Mouse (Mus musculus): ENCODE measurements at regions not wholly inside any gene's neighbourhood (a gene's known extent, or its start where the extent isn't known, plus 50 kb on each side); places are given as distances from the start of the nearest gene placed in this dataset.

GRCm38 (mm10) chr1:105083551-105084103 is 272.9 kb downstream of the Rnf152 start:
- TF ChIP-seq CTCF (IDR thresholded peaks at IDR 0.05; ENCODE audit: extremely low read depth, insufficient read depth, insufficient read length, insufficient replicate concordance) (no peak), POLR2A (IDR thresholded peaks at IDR 0.05; ENCODE audit: low read depth, low read length) (no peak)

Data from spleen, adult 2 months (tissue).